Mouse (Mus musculus): ENCODE results near the gene Nudt4. TPM values are rescaled to one million over a fixed set of nuclear protein-coding genes. Genes with fewer than 3 reads are reported as not detected.

Nudt4 gene
- polyA plus RNA-seq, 1 experiment from 2014 or later, result 139 TPM

- peak; percentile 55; the same call in 1 of the 2 replicates for ATAC-seq (ENCODE audit: insufficient read depth, low FRiP score, low TSS enrichment)
- H3K27me3 ChIP-seq (ENCODE audit: control insufficient read depth, insufficient read depth, low read length), result no peaks in the 10 kb centered on the region
- peak; percentile 39 for DNase-seq (ENCODE audit: low spot score)
- H3K36me3 ChIP-seq (ENCODE audit: control insufficient read depth, insufficient read depth, low read length), result no peaks in the 10 kb centered on the region
- peaks cover 6% of the 10 kb centered on the region; the same call in 1 of the 2 replicates for H3K4me1 ChIP-seq (ENCODE audit: control insufficient read depth, insufficient read depth, low read length)
- 51% methylated on average over 14 of the region's 14 CpGs for WGBS
- H3K27ac ChIP-seq (ENCODE audit: low read depth, low read length), result peak overlapping the region; percentile 49; the same call in 1 of the 2 replicates
- H3K4me3 ChIP-seq (ENCODE audit: low read depth, low read length), result no peak overlapping the region
- H3K9me3 ChIP-seq (ENCODE audit: control insufficient read depth, low read length), result no peaks in the 10 kb centered on the region
- no peak overlapping the region for H3K9ac ChIP-seq (ENCODE audit: low read length)
- H3K4me2 ChIP-seq (ENCODE audit: low read depth), result no peak overlapping the region
Observed at GRCm38 (mm10) chr10:95576876-95577566, 13.1 kb upstream of the Nudt4 start.

DNA sequence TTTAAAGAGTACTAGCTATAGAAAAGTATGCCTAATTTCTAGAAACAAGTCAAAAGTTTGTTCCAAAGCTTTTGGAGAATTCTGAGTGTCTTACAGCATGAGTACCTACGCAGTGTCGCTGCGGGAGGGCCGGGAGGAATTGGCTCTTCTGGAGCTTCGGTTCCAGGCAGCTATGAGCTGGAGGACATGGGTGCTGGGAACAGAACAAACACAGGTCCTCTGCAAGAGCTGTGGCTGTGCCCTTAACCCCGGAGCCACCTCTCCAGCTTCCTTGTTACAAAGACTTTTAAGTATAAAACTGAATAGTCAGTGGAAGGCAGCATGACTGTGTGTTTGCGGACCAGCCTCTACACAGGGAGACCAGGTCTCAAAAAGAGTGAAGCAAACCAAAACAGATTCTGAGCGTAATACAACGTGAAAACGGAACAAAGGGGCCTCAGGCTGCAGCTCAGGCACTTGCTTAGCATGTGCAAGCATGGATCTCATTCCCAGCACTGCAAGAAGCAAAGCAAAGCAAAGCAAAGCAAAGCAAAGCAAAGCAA lies 12.0 kb upstream of the Nudt4 start:
- H3K9me3 ChIP-seq (ENCODE audit: control insufficient read depth, low read length), result no peaks in the 10 kb centered on the region
- H3K4me3 ChIP-seq (ENCODE audit: low read depth, low read length), result no peak overlapping the region
- no peak for DNase-seq (ENCODE audit: low spot score)
- H3K27ac ChIP-seq (ENCODE audit: low read depth, low read length), result no peak overlapping the region
- no peak overlapping the region for H3K4me2 ChIP-seq (ENCODE audit: low read depth)
- no peak for ATAC-seq (ENCODE audit: insufficient read depth, low FRiP score, low TSS enrichment)
- no peak overlapping the region for H3K9ac ChIP-seq (ENCODE audit: low read length)
- no peaks in the 10 kb centered on the region for H3K27me3 ChIP-seq (ENCODE audit: control insufficient read depth, insufficient read depth, low read length)
- H3K4me1 ChIP-seq (ENCODE audit: control insufficient read depth, insufficient read depth, low read length), result peaks cover 6% of the 10 kb centered on the region; the same call in 1 of the 2 replicates
- 77% methylated on average over 10 of the region's 10 CpGs for WGBS
- no peaks in the 10 kb centered on the region for H3K36me3 ChIP-seq (ENCODE audit: control insufficient read depth, insufficient read depth, low read length)

- Histone ChIP-seq H3K4me2 (ENCODE audit: low read depth) (no peak overlapping the region), H3K36me3 (ENCODE audit: control insufficient read depth, insufficient read depth, low read length) (no peaks in the 10 kb centered on the region), H3K27me3 (ENCODE audit: control insufficient read depth, insufficient read depth, low read length) (no peaks in the 10 kb centered on the region), H3K27ac (ENCODE audit: low read depth, low read length) (no peak overlapping the region), H3K4me1 (ENCODE audit: control insufficient read depth, insufficient read depth, low read length) (peaks cover 6% of the 10 kb centered on the region; the same call in 1 of the 2 replicates), H3K9ac (ENCODE audit: low read length) (no peak overlapping the region), H3K4me3 (ENCODE audit: low read depth, low read length) (no peak overlapping the region), H3K9me3 (ENCODE audit: control insufficient read depth, low read length) (no peaks in the 10 kb centered on the region)
- WGBS, result 66% methylated on average over 4 of the region's 4 CpGs
- DNase-seq (ENCODE audit: low spot score), result no peak
- no peak for ATAC-seq (ENCODE audit: insufficient read depth, low FRiP score, low TSS enrichment)
Observed at GRCm38 (mm10) chr10:95574994-95575393, 11.0 kb upstream of the Nudt4 start.

GRCm38 (mm10) chr10:95569441-95569840 lies 5.5 kb upstream of the Nudt4 start:
- no peak overlapping the region for H3K4me3 ChIP-seq (ENCODE audit: low read depth, low read length)
- H3K9ac ChIP-seq (ENCODE audit: low read length), result no peak overlapping the region
- H3K27ac ChIP-seq (ENCODE audit: low read depth, low read length), result no peak overlapping the region
- no peak for ATAC-seq (ENCODE audit: insufficient read depth, low FRiP score, low TSS enrichment)
- DNase-seq (ENCODE audit: low spot score), result no peak
- WGBS, result 72% methylated on average over 2 of the region's 2 CpGs
- H3K9me3 ChIP-seq (ENCODE audit: control insufficient read depth, low read length), result no peaks in the 10 kb centered on the region
- no peaks in the 10 kb centered on the region for H3K27me3 ChIP-seq (ENCODE audit: control insufficient read depth, insufficient read depth, low read length)
- peaks cover 6% of the 10 kb centered on the region; the same call in 1 of the 2 replicates for H3K4me1 ChIP-seq (ENCODE audit: control insufficient read depth, insufficient read depth, low read length)
- H3K4me2 ChIP-seq (ENCODE audit: low read depth), result no peak overlapping the region
- no peaks in the 10 kb centered on the region for H3K36me3 ChIP-seq (ENCODE audit: control insufficient read depth, insufficient read depth, low read length)

DNA sequence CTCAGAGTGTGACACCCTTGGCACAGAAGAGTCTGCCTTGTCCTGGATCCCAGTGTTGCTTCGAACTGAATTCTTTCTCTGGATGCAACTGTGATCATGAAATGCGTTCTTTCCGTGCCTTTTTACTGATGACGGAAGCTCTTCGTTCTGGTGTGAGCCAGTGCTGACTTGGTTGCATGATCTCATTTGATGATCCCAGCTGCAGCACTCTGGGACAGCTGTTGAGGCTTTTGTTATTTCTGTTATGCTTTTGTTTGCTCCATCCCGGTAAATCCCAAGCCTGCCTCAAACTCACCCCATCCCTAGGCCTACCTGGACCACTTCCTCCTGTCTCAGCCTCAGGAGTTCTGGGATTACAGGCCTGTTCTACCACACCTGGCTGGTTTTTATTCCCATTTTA lies 4.1 kb upstream of the Nudt4 start:
- no peak for DNase-seq (ENCODE audit: low spot score)
- 83% methylated on average over 6 of the region's 6 CpGs for WGBS
- Histone ChIP-seq H3K9ac (ENCODE audit: low read length) (no peak overlapping the region), H3K4me1 (ENCODE audit: control insufficient read depth, insufficient read depth, low read length) (peaks cover 6% of the 10 kb centered on the region; the same call in 1 of the 2 replicates), H3K36me3 (ENCODE audit: control insufficient read depth, insufficient read depth, low read length) (no peaks in the 10 kb centered on the region), H3K27ac (ENCODE audit: low read depth, low read length) (no peak overlapping the region), H3K4me2 (ENCODE audit: low read depth) (no peak overlapping the region), H3K4me3 (ENCODE audit: low read depth, low read length) (no peak overlapping the region), H3K27me3 (ENCODE audit: control insufficient read depth, insufficient read depth, low read length) (no peaks in the 10 kb centered on the region), H3K9me3 (ENCODE audit: control insufficient read depth, low read length) (no peaks in the 10 kb centered on the region)
- no peak for ATAC-seq (ENCODE audit: insufficient read depth, low FRiP score, low TSS enrichment)

GRCm38 (mm10) chr10:95567550-95567949 lies 3.6 kb upstream of the Nudt4 start:
- no peak overlapping the region for H3K4me3 ChIP-seq (ENCODE audit: low read depth, low read length)
- no peak overlapping the region for H3K27ac ChIP-seq (ENCODE audit: low read depth, low read length)
- H3K9me3 ChIP-seq (ENCODE audit: control insufficient read depth, low read length), result no peaks in the 10 kb centered on the region
- no peaks in the 10 kb centered on the region for H3K27me3 ChIP-seq (ENCODE audit: control insufficient read depth, insufficient read depth, low read length)
- no peak overlapping the region for H3K4me2 ChIP-seq (ENCODE audit: low read depth)
- no peak overlapping the region for H3K9ac ChIP-seq (ENCODE audit: low read length)
- DNase-seq (ENCODE audit: low spot score), result no peak
- WGBS, result 60% methylated on average over 5 of the region's 5 CpGs
- H3K36me3 ChIP-seq (ENCODE audit: control insufficient read depth, insufficient read depth, low read length), result no peaks in the 10 kb centered on the region
- no peak for ATAC-seq (ENCODE audit: insufficient read depth, low FRiP score, low TSS enrichment)
- peaks cover 6% of the 10 kb centered on the region; the same call in 1 of the 2 replicates for H3K4me1 ChIP-seq (ENCODE audit: control insufficient read depth, insufficient read depth, low read length)

DNA sequence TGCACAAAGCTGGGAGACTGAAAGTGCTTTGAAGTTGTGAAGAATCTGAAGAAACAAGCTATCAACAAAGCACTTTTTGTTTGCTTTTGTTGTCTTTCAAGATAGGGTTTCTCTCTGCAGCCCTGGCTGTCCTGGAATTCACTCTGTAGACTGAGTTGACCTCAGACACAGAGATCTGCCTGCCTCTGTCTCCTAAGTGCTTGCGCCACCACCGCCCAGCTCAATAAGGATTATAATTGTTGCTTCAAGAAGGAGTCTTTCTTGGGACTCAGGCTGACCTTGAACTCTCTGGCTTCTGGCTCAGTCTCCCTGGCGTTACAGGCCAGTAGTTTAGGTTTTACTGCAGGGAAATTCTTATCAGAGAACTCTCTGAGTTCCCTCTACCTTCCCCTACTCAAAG lies 2.8 kb upstream of the Nudt4 start:
- H3K4me2 ChIP-seq (ENCODE audit: low read depth), result no peak overlapping the region
- 89% methylated on average over 3 of the region's 3 CpGs for WGBS
- DNase-seq (ENCODE audit: low spot score), result no peak

DNA sequence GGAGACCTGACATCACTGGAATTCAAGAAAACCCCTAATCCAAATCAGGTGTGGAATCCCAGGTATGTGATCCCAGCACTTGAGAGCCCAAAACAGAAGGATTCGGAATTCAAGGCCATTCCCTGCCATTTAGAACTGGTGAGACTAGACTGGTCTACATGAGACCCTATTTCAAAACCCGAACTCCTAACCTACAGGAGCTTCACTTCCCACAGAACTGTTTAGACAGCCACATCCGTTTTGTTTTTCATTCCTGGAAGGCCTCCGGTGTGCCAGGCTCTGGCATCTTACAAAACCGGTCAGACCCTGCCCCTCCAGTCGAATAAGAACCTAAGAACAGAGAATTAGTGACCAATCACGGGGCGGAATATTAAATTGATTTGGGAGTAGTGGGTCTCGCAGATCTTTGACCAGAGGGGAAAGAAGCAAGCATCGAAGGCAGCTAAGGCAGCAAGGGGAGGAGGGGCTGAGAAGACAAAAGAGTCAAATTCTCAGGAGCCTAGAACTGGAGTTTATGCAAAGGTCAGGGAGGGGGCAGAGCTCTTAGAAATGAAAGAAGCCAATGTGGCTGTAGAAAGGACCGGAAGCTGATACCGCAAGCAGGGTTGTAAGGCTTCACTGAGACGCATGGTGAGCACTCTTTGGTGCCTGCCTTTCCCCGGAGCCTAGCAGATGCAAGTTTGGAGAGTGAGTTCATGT lies 1.4 kb upstream of the Nudt4 start:
- Histone ChIP-seq H3K4me1 (ENCODE audit: control insufficient read depth, insufficient read depth, low read length) (peaks cover 12% of the 10 kb centered on the region; the same call in 1 of the 2 replicates), H3K36me3 (ENCODE audit: control insufficient read depth, insufficient read depth, low read length) (no peaks in the 10 kb centered on the region), H3K27ac (ENCODE audit: low read depth, low read length) (no peak overlapping the region; the same call in 1 of the 2 replicates), H3K9ac (ENCODE audit: low read length) (no peak overlapping the region), H3K9me3 (ENCODE audit: control insufficient read depth, low read length) (no peaks in the 10 kb centered on the region), H3K4me3 (ENCODE audit: low read depth, low read length) (no peak overlapping the region), H3K4me2 (ENCODE audit: low read depth) (no peak overlapping the region), H3K27me3 (ENCODE audit: control insufficient read depth, insufficient read depth, low read length) (no peaks in the 10 kb centered on the region)
- ATAC-seq (ENCODE audit: insufficient read depth, low FRiP score, low TSS enrichment) (no peak), DNase-seq (ENCODE audit: low spot score) (peak; percentile 47)
- 20% methylated on average over 14 of the region's 14 CpGs for WGBS

More for the DNA sequence above, 2.8 kb upstream of the Nudt4 start:
- H3K4me1 ChIP-seq (ENCODE audit: control insufficient read depth, insufficient read depth, low read length), result peaks cover 7% of the 10 kb centered on the region; the same call in 1 of the 2 replicates
- H3K27me3 ChIP-seq (ENCODE audit: control insufficient read depth, insufficient read depth, low read length), result no peaks in the 10 kb centered on the region
- H3K36me3 ChIP-seq (ENCODE audit: control insufficient read depth, insufficient read depth, low read length), result no peaks in the 10 kb centered on the region
- H3K4me3 ChIP-seq (ENCODE audit: low read depth, low read length), result no peak overlapping the region
- H3K27ac ChIP-seq (ENCODE audit: low read depth, low read length), result no peak overlapping the region
- ATAC-seq (ENCODE audit: insufficient read depth, low FRiP score, low TSS enrichment), result no peak
- no peaks in the 10 kb centered on the region for H3K9me3 ChIP-seq (ENCODE audit: control insufficient read depth, low read length)
- H3K9ac ChIP-seq (ENCODE audit: low read length), result no peak overlapping the region
